ENCODE assay signal across 17 mouse cellular contexts in genomic region chr4:84069681-84070080, GRCm38 (mm10).
A peak's percentile ranks its signal among the peaks of the same experiment; 100 is the strongest.
DNase-seq lines count a peak whose midpoint lies in the region; ATAC-seq and TF ChIP-seq lines count a peak whose summit lies in the region.
"Had no signal": no experiment of that assay in that cellular context is flagged by ENCODE, and none has a peak within 500 bp of the region (broad histone marks: within the 10 kb centered on the region; RNA-seq: fewer than 3 reads in every experiment).

No protein-coding gene starts in this region.

- no peaks in the 10 kb centered on the region for H3K36me3 ChIP-seq in liver, adult 2 months (ENCODE audit: control insufficient read depth, insufficient read depth, low read length)
- no peaks in the 10 kb centered on the region for H3K36me3 ChIP-seq in liver, embryonic 11.5 days (ENCODE audit: control insufficient read depth, insufficient read depth, low read length)
- no peaks in the 10 kb centered on the region for H3K36me3 ChIP-seq in hindbrain, embryonic 13.5 days
- no peaks in the 10 kb centered on the region for H3K36me3 ChIP-seq in limb, embryonic 15.5 days
- H3K36me3 ChIP-seq in forebrain, postnatal 0 days (ENCODE audit: insufficient read depth), result no peaks in the 10 kb centered on the region
- H3K36me3 ChIP-seq: midbrain, embryonic 10.5 days had no signal

- peak; percentile 70 for DNase-seq in liver, adult 2 months (ENCODE audit: extremely low read depth, low read depth, low spot score)
- DNase-seq in liver, embryonic 11.5 days (ENCODE audit: low spot score), result no peak
- peak; percentile 35 for DNase-seq in ZHBTc4 (ENCODE audit: low read depth, low spot score)
- DNase-seq in cerebellum, postnatal 4 days (ENCODE audit: low spot score in 2 of 2), result no peak
- no peak for DNase-seq in forebrain, postnatal 0 days
- DNase-seq: adrenal gland, adult 8-10 months; cerebellum, adult 9-10 months; gastrocnemius, adult 2 months; heart, postnatal 36 days; layer of hippocampus, postnatal 36 days; lung, postnatal 14 days; right cerebral cortex, postnatal 25 days had no signal

- no peaks in the 10 kb centered on the region for H3K9me3 ChIP-seq in liver, embryonic 11.5 days (ENCODE audit: control insufficient read depth, low read length)
- no peaks in the 10 kb centered on the region for H3K9me3 ChIP-seq in hindbrain, embryonic 13.5 days
- no peaks in the 10 kb centered on the region for H3K9me3 ChIP-seq in limb, embryonic 15.5 days
- no peaks in the 10 kb centered on the region for H3K9me3 ChIP-seq in forebrain, postnatal 0 days (ENCODE audit: low read length)
- H3K9me3 ChIP-seq: forebrain, embryonic 13.5 days; midbrain, embryonic 10.5 days had no signal

- peak overlapping the region; percentile 58 for H3K27ac ChIP-seq in liver, adult 2 months (replicated peaks; ENCODE audit: insufficient read depth, low read depth, low read length)
- H3K27ac ChIP-seq in liver, embryonic 11.5 days (ENCODE audit: low read depth, low read length), result no peak overlapping the region
- H3K27ac ChIP-seq in hindbrain, embryonic 13.5 days, result peak overlapping the region; percentile 30; the same call in 1 of the 2 replicates
- H3K27ac ChIP-seq in limb, embryonic 15.5 days, result peak overlapping the region; percentile 38; the same call in 1 of the 2 replicates
- no peak overlapping the region for H3K27ac ChIP-seq in forebrain, postnatal 0 days (ENCODE audit: low read depth, low read length)
- H3K27ac ChIP-seq: forebrain, embryonic 13.5 days; gastrocnemius, adult 2 months; liver, embryonic 14.5 days; midbrain, embryonic 10.5 days had no signal

- TF ChIP-seq CTCF in liver, adult 2 months (IDR thresholded peaks at IDR 0.05; ENCODE audit: low read depth, low read length), result no peak
- TF ChIP-seq CTCF in forebrain, postnatal 0 days (IDR thresholded peaks at IDR 0.05; ENCODE audit: low read depth), result no peak

- no peaks in the 10 kb centered on the region for H3K27me3 ChIP-seq in liver, adult 2 months (ENCODE audit: control insufficient read depth, insufficient read depth, low read length)
- no peaks in the 10 kb centered on the region for H3K27me3 ChIP-seq in liver, embryonic 11.5 days (replicated peaks; ENCODE audit: control insufficient read depth, insufficient read depth, low read length)
- no peaks in the 10 kb centered on the region for H3K27me3 ChIP-seq in hindbrain, embryonic 13.5 days
- no peaks in the 10 kb centered on the region for H3K27me3 ChIP-seq in limb, embryonic 15.5 days
- no peaks in the 10 kb centered on the region for H3K27me3 ChIP-seq in forebrain, postnatal 0 days (ENCODE audit: insufficient read depth, low read length)
- H3K27me3 ChIP-seq: forebrain, embryonic 13.5 days had no signal

- no peaks in the 10 kb centered on the region for H3K79me2 ChIP-seq in liver, adult 2 months (ENCODE audit: control insufficient read depth, insufficient read depth, low read length)

- H3K4me3 ChIP-seq in liver, adult 2 months (ENCODE audit: insufficient read depth, low read depth, low read length), result no peak overlapping the region; the same call in 1 of the 2 replicates
- no peak overlapping the region for H3K4me3 ChIP-seq in liver, embryonic 11.5 days (ENCODE audit: low read depth, low read length)
- H3K4me3 ChIP-seq in hindbrain, embryonic 13.5 days, result no peak overlapping the region
- no peak overlapping the region for H3K4me3 ChIP-seq in limb, embryonic 15.5 days
- no peak overlapping the region for H3K4me3 ChIP-seq in forebrain, postnatal 0 days (ENCODE audit: low read depth, low read length)
- H3K4me3 ChIP-seq: forebrain, embryonic 13.5 days; gastrocnemius, adult 2 months; midbrain, embryonic 10.5 days had no signal

- peaks cover 13% of the 10 kb centered on the region for H3K4me1 ChIP-seq in liver, adult 2 months (ENCODE audit: control insufficient read depth, insufficient read depth, low read length)
- H3K4me1 ChIP-seq in liver, embryonic 11.5 days (replicated peaks; ENCODE audit: control insufficient read depth, insufficient read depth, low read length), result no peaks in the 10 kb centered on the region; the same call in none of the 2 replicates
- peaks cover 13% of the 10 kb centered on the region for H3K4me1 ChIP-seq in hindbrain, embryonic 13.5 days (replicated peaks)
- H3K4me1 ChIP-seq in limb, embryonic 15.5 days, result peaks cover 52% of the 10 kb centered on the region
- no peaks in the 10 kb centered on the region for H3K4me1 ChIP-seq in forebrain, postnatal 0 days (ENCODE audit: insufficient read depth)
- H3K4me1 ChIP-seq: forebrain, embryonic 13.5 days had no signal

- H3K4me2 ChIP-seq in liver, embryonic 11.5 days, result no peak overlapping the region
- no peak overlapping the region for H3K4me2 ChIP-seq in hindbrain, embryonic 13.5 days
- H3K4me2 ChIP-seq in limb, embryonic 15.5 days, result no peak overlapping the region
- no peak overlapping the region for H3K4me2 ChIP-seq in forebrain, postnatal 0 days (ENCODE audit: low read depth)
- H3K4me2 ChIP-seq: forebrain, embryonic 13.5 days had no signal

- peak overlapping the region; percentile 17 for H3K9ac ChIP-seq in liver, adult 2 months (ENCODE audit: low read depth, low read length)
- H3K9ac ChIP-seq in liver, embryonic 11.5 days (ENCODE audit: low read depth, low read length), result no peak overlapping the region
- no peak overlapping the region for H3K9ac ChIP-seq in hindbrain, embryonic 13.5 days
- H3K9ac ChIP-seq in limb, embryonic 15.5 days, result no peak overlapping the region
- H3K9ac ChIP-seq in forebrain, postnatal 0 days, result no peak overlapping the region
- H3K9ac ChIP-seq: forebrain, embryonic 13.5 days; liver, embryonic 14.5 days had no signal

- ATAC-seq in liver, embryonic 11.5 days (replicated peaks; ENCODE audit: low FRiP score), result no peak
- no peak; the same call in 1 of the 2 replicates for ATAC-seq in hindbrain, embryonic 13.5 days (ENCODE audit: low FRiP score)
- no peak for ATAC-seq in limb, embryonic 15.5 days (ENCODE audit: insufficient number of reproducible peaks, low FRiP score, low TSS enrichment, low read depth)
- ATAC-seq in forebrain, postnatal 0 days, result no peak
- ATAC-seq: forebrain, embryonic 13.5 days had no signal

- WGBS in liver, adult 2 months, result 33% methylated on average over 13 of the region's 13 CpGs
- WGBS in liver, embryonic 11.5 days, result 74% methylated on average over 13 of the region's 13 CpGs
- WGBS in hindbrain, embryonic 13.5 days, result 69% methylated on average over 13 of the region's 13 CpGs
- WGBS in limb, embryonic 15.5 days, result 53% methylated on average over 13 of the region's 13 CpGs
- WGBS in forebrain, postnatal 0 days, result 84% methylated on average over 13 of the region's 13 CpGs

- no peak for TF ChIP-seq POLR2A in liver, adult 2 months (IDR thresholded peaks at IDR 0.05; ENCODE audit: extremely low read depth, insufficient read depth, low read length)

Comparison
In these comparisons a context has a peak if more than half of its experiments do, and no peak if none do; other contexts are left out.
1. DNase-seq: peak in liver, adult 2 months (single experiment) and ZHBTc4 (single experiment); none in liver, embryonic 11.5 days (single experiment), cerebellum, postnatal 4 days (0 of 2) and forebrain, postnatal 0 days (single experiment).
2. H3K27ac ChIP-seq: peak in liver, adult 2 months (single experiment), hindbrain, embryonic 13.5 days (single experiment) and limb, embryonic 15.5 days (single experiment); none in liver, embryonic 11.5 days (single experiment) and forebrain, postnatal 0 days (single experiment).